Mouse (Mus musculus): Measurements from ENCODE around the gene Gm5478. TPM values are rescaled to one million over a fixed set of nuclear protein-coding genes. Genes with fewer than 3 reads are reported as not detected.
"Not testable (repeated sequence)": the region's sequence is repeated elsewhere in the genome, so short reads cannot be mapped to it uniquely, and the experiment has no call there.

Gm5478 gene
- not detected in 2 replicates for polyA plus RNA-seq (2012; ENCODE audit: insufficient read depth, insufficient read length, missing spikeins)

GRCm38 (mm10) chr15:101647280-101647679 lies at the start of gene Gm5478:
Gene Gm5478, minus strand, starts transcription at chr15:101647380.
- Histone ChIP-seq H3K4me3 (ENCODE audit: insufficient read depth, low read length) (no peak within 1 kb of the TSS), H3K27ac (ENCODE audit: insufficient read depth, low read depth, low read length) (no peak within 1 kb of the TSS), H3K4me1 (ENCODE audit: control insufficient read depth, insufficient read depth, low read length) (no peaks in the 10 kb centered on the region)
- no peak for TF ChIP-seq POLR2A (IDR thresholded peaks at IDR 0.05; ENCODE audit: borderline replicate concordance, low read depth, low read length)

GRCm38 (mm10) chr15:101694207-101694606 lies 47.0 kb upstream of the Gm5478 start, which contains the start of gene Krt6a:
Gene Krt6a, minus strand, starts transcription at chr15:101694307.
- Histone ChIP-seq H3K4me3 (ENCODE audit: insufficient read depth, low read length) (no peak within 1 kb of the TSS), H3K4me1 (ENCODE audit: control insufficient read depth, insufficient read depth, low read length) (no peaks in the 10 kb centered on the region)
- TF ChIP-seq CTCF (IDR thresholded peaks at IDR 0.05; ENCODE audit: low read depth, low read length) (no peak), POLR2A (IDR thresholded peaks at IDR 0.05; ENCODE audit: borderline replicate concordance, low read depth, low read length) (no peak)

GRCm38 (mm10) chr15:101690460-101690859 lies 43.3 kb upstream of the Gm5478 start:
- not testable (repeated sequence) for H3K4me3 ChIP-seq (ENCODE audit: insufficient read depth, low read length); H3K27ac ChIP-seq (ENCODE audit: insufficient read depth, low read depth, low read length); H3K4me1 ChIP-seq (ENCODE audit: control insufficient read depth, insufficient read depth, low read length)

More at GRCm38 (mm10) chr15:101694207-101694606, 47.0 kb upstream of the Gm5478 start, which contains the start of gene Krt6a:
- no peak within 1 kb of the TSS for H3K27ac ChIP-seq (ENCODE audit: insufficient read depth, low read depth, low read length)

GRCm38 (mm10) chr15:101688161-101688560 lies 41.0 kb upstream of the Gm5478 start:
- no peak overlapping the region for H3K4me3 ChIP-seq (ENCODE audit: insufficient read depth, low read length)
- no peak overlapping the region for H3K27ac ChIP-seq (ENCODE audit: insufficient read depth, low read depth, low read length)
- TF ChIP-seq POLR2A (IDR thresholded peaks at IDR 0.05; ENCODE audit: borderline replicate concordance, low read depth, low read length) (no peak), CTCF (IDR thresholded peaks at IDR 0.05; ENCODE audit: low read depth, low read length) (no peak)
- H3K4me1 ChIP-seq (ENCODE audit: control insufficient read depth, insufficient read depth, low read length), result no peaks in the 10 kb centered on the region

- TF ChIP-seq CTCF (IDR thresholded peaks at IDR 0.05; ENCODE audit: low read depth, low read length) (no peak), POLR2A (IDR thresholded peaks at IDR 0.05; ENCODE audit: borderline replicate concordance, low read depth, low read length) (no peak)
- H3K27ac ChIP-seq (ENCODE audit: insufficient read depth, low read depth, low read length), result no peak within 1 kb of the TSS
- no peaks in the 10 kb centered on the region for H3K4me1 ChIP-seq (ENCODE audit: control insufficient read depth, insufficient read depth, low read length)
- H3K4me3 ChIP-seq (ENCODE audit: insufficient read depth, low read length), result no peak within 1 kb of the TSS
Measured at GRCm38 (mm10) chr15:101680187-101680586, 33.0 kb upstream of the Gm5478 start, which contains the start of gene Krt6b. Gene Krt6b, minus strand, starts transcription at chr15:101680287.

GRCm38 (mm10) chr15:101675978-101676377 lies 28.8 kb upstream of the Gm5478 start:
- Histone ChIP-seq H3K27ac (ENCODE audit: insufficient read depth, low read depth, low read length) (no peak overlapping the region), H3K4me1 (ENCODE audit: control insufficient read depth, insufficient read depth, low read length) (no peaks in the 10 kb centered on the region), H3K4me3 (ENCODE audit: insufficient read depth, low read length) (no peak overlapping the region)
- TF ChIP-seq POLR2A (IDR thresholded peaks at IDR 0.05; ENCODE audit: borderline replicate concordance, low read depth, low read length), result no peak
- no peak for TF ChIP-seq CTCF (IDR thresholded peaks at IDR 0.05; ENCODE audit: low read depth, low read length)

GRCm38 (mm10) chr15:101652736-101653265 lies 5.6 kb upstream of the Gm5478 start:
- H3K4me1 ChIP-seq (ENCODE audit: control insufficient read depth, insufficient read depth, low read length), result no peaks in the 10 kb centered on the region
- no peak overlapping the region for H3K4me3 ChIP-seq (ENCODE audit: insufficient read depth, low read length)
- TF ChIP-seq POLR2A (IDR thresholded peaks at IDR 0.05; ENCODE audit: borderline replicate concordance, low read depth, low read length), result no peak
- TF ChIP-seq CTCF (IDR thresholded peaks at IDR 0.05; ENCODE audit: low read depth, low read length), result no peak
- H3K27ac ChIP-seq (ENCODE audit: insufficient read depth, low read depth, low read length), result no peak overlapping the region

GRCm38 (mm10) chr15:101627884-101628283 lies 19.3 kb downstream of the Gm5478 start, which contains the start of gene Gm5414:
Gene Gm5414, minus strand, starts transcription at chr15:101628188.
- H3K27ac ChIP-seq (ENCODE audit: insufficient read depth, low read depth, low read length), result no peak within 1 kb of the TSS
- no peaks in the 10 kb centered on the region for H3K4me1 ChIP-seq (ENCODE audit: control insufficient read depth, insufficient read depth, low read length)
- TF ChIP-seq CTCF (IDR thresholded peaks at IDR 0.05; ENCODE audit: low read depth, low read length), result no peak
- TF ChIP-seq POLR2A (IDR thresholded peaks at IDR 0.05; ENCODE audit: borderline replicate concordance, low read depth, low read length), result no peak
- H3K4me3 ChIP-seq (ENCODE audit: insufficient read depth, low read length), result no peak within 1 kb of the TSS

GRCm38 (mm10) chr15:101599123-101599522 lies 48.1 kb downstream of the Gm5478 start:
- Histone ChIP-seq H3K4me3 (ENCODE audit: insufficient read depth, low read length) (no peak overlapping the region), H3K27ac (ENCODE audit: insufficient read depth, low read depth, low read length) (peak overlapping the region; percentile 6; the same call in 1 of the 2 replicates), H3K4me1 (ENCODE audit: control insufficient read depth, insufficient read depth, low read length) (peaks cover 4% of the 10 kb centered on the region; the same call in 1 of the 2 replicates)
- TF ChIP-seq CTCF (IDR thresholded peaks at IDR 0.05; ENCODE audit: low read depth, low read length) (no peak), POLR2A (IDR thresholded peaks at IDR 0.05; ENCODE audit: borderline replicate concordance, low read depth, low read length) (no peak)

Other genes with a start within 250 kb of the Gm5478 start
- gene Krt7, start 236.3 kb downstream of the Gm5478 start, polyA plus RNA-seq (2012; ENCODE audit: insufficient read depth, insufficient read length, missing spikeins), result 0.48 TPM in 1 of 2 replicates, not detected in the other
- gene Krt87, start 208.6 kb downstream of the Gm5478 start, polyA plus RNA-seq (2012; ENCODE audit: insufficient read depth, insufficient read length, missing spikeins), result not detected in 2 replicates
- gene Krt88, start 199.6 kb downstream of the Gm5478 start, polyA plus RNA-seq (2012; ENCODE audit: insufficient read depth, insufficient read length, missing spikeins), result not detected in 2 replicates
- gene Krt81, start 183.6 kb downstream of the Gm5478 start, polyA plus RNA-seq (2012; ENCODE audit: insufficient read depth, insufficient read length, missing spikeins), result not detected in 2 replicates
- gene Krt86, start 173.9 kb downstream of the Gm5478 start, polyA plus RNA-seq (2012; ENCODE audit: insufficient read depth, insufficient read length, missing spikeins), result not detected in 2 replicates
- not detected in 2 replicates for gene Krt83, start 155.9 kb downstream of the Gm5478 start, polyA plus RNA-seq (2012; ENCODE audit: insufficient read depth, insufficient read length, missing spikeins)
- not detected in 2 replicates for gene Gm49425, start 130.1 kb downstream of the Gm5478 start, polyA plus RNA-seq (2012; ENCODE audit: insufficient read depth, insufficient read length, missing spikeins)
- gene Krt84, start 114.6 kb downstream of the Gm5478 start, polyA plus RNA-seq (2012; ENCODE audit: insufficient read depth, insufficient read length, missing spikeins), result not detected in 2 replicates
- not detected in 2 replicates for gene Krt82, start 96.7 kb downstream of the Gm5478 start, polyA plus RNA-seq (2012; ENCODE audit: insufficient read depth, insufficient read length, missing spikeins)
- gene Krt90, start 84.4 kb downstream of the Gm5478 start, polyA plus RNA-seq (2012; ENCODE audit: insufficient read depth, insufficient read length, missing spikeins), result not detected in 2 replicates
- gene Krt75, start 73.5 kb downstream of the Gm5478 start, polyA plus RNA-seq (2012; ENCODE audit: insufficient read depth, insufficient read length, missing spikeins), result not detected in 2 replicates
- not detected in 2 replicates for gene Gm5414, start 19.2 kb downstream of the Gm5478 start, polyA plus RNA-seq (2012; ENCODE audit: insufficient read depth, insufficient read length, missing spikeins)
- not detected in 2 replicates for gene Krt6b, start 32.9 kb upstream of the Gm5478 start, polyA plus RNA-seq (2012; ENCODE audit: insufficient read depth, insufficient read length, missing spikeins)
- gene Krt6a, start 46.9 kb upstream of the Gm5478 start, polyA plus RNA-seq (2012; ENCODE audit: insufficient read depth, insufficient read length, missing spikeins), result not detected in 2 replicates
- gene Krt5, start 65.5 kb upstream of the Gm5478 start, polyA plus RNA-seq (2012; ENCODE audit: insufficient read depth, insufficient read length, missing spikeins), result 0.36 TPM in 1 of 2 replicates, not detected in the other
- not detected in 2 replicates for gene Krt71, start 95.7 kb upstream of the Gm5478 start, polyA plus RNA-seq (2012; ENCODE audit: insufficient read depth, insufficient read length, missing spikeins)
- gene Krt72, start 139.1 kb upstream of the Gm5478 start, polyA plus RNA-seq (2012; ENCODE audit: insufficient read depth, insufficient read length, missing spikeins), result not detected in 2 replicates
- not detected in 2 replicates for gene Krt73, start 155.0 kb upstream of the Gm5478 start, polyA plus RNA-seq (2012; ENCODE audit: insufficient read depth, insufficient read length, missing spikeins)
- gene Krt2, start 170.8 kb upstream of the Gm5478 start, polyA plus RNA-seq (2012; ENCODE audit: insufficient read depth, insufficient read length, missing spikeins), result not detected in 2 replicates
- not detected in 2 replicates for gene Krt1, start 203.4 kb upstream of the Gm5478 start, polyA plus RNA-seq (2012; ENCODE audit: insufficient read depth, insufficient read length, missing spikeins)
- gene Krt77, start 222.3 kb upstream of the Gm5478 start, polyA plus RNA-seq (2012; ENCODE audit: insufficient read depth, insufficient read length, missing spikeins), result 0.19 and 0.27 TPM in 2 replicates
- not detected in 2 replicates for gene Krt76, start 245.5 kb upstream of the Gm5478 start, polyA plus RNA-seq (2012; ENCODE audit: insufficient read depth, insufficient read length, missing spikeins)

Data from bone marrow macrophage, adult 2 months (primary cell).